Mouse (Mus musculus): ENCODE results near the gene Lrrk1. TPM values are rescaled to one million over a fixed set of nuclear protein-coding genes. Genes with fewer than 3 reads are reported as not detected.

The Lrrk1 gene
- total RNA-seq, 2 experiments from 2014 or later = 3.8 to 4.9 TPM

- intact Hi-C loops (cut with DNase I) = no loop called here
These were observed 79.4 kb downstream of the Lrrk1 start for GRCm38 (mm10) chr7:66308581-66309239.

GRCm38 (mm10) chr7:66307791-66308190 lies 80.4 kb downstream of the Lrrk1 start:
- no peak for DNase-seq (ENCODE audit: low spot score in 2 of 2)
- intact Hi-C loops (cut with DNase I) = no loop called here

More at GRCm38 (mm10) chr7:66308581-66309239, 79.4 kb downstream of the Lrrk1 start:
- DNase-seq (ENCODE audit: low spot score in 2 of 2) = no peak

- intact Hi-C loops (cut with DNase I) = no loop called here
- DNase-seq (ENCODE audit: low spot score in 2 of 2) = no peak
These were observed 82.4 kb downstream of the Lrrk1 start for GRCm38 (mm10) chr7:66305714-66306198.

GRCm38 (mm10) chr7:66304993-66305713 lies 83.0 kb downstream of the Lrrk1 start:
- no peak for DNase-seq (ENCODE audit: low spot score in 2 of 2)
- intact Hi-C loops (cut with DNase I) = no loop called here

- DNase-seq (ENCODE audit: low spot score in 2 of 2) = no peak
- intact Hi-C loops (cut with DNase I) = no loop called here
These were observed 84.1 kb downstream of the Lrrk1 start for GRCm38 (mm10) chr7:66303922-66304660.

- DNase-seq (ENCODE audit: low spot score in 2 of 2) = no peak
- intact Hi-C loops (cut with DNase I) = no loop called here
These were observed 86.7 kb downstream of the Lrrk1 start for GRCm38 (mm10) chr7:66301486-66301885.

GRCm38 (mm10) chr7:66300680-66301079 lies 87.5 kb downstream of the Lrrk1 start:
- DNase-seq (ENCODE audit: low spot score in 2 of 2) = peak; percentile 78 to 82
- intact Hi-C loops (cut with DNase I) = loop anchor here (1.0 kb wide), 1 partner anchor 198 kb away; no protein-coding TSS in a partner anchor

- intact Hi-C loops (cut with DNase I) = no loop called here
- no peak for DNase-seq (ENCODE audit: low spot score in 2 of 2)
These were observed 90.5 kb downstream of the Lrrk1 start for GRCm38 (mm10) chr7:66297656-66298021.

GRCm38 (mm10) chr7:66296921-66297655 lies 91.1 kb downstream of the Lrrk1 start:
- no peak for DNase-seq (ENCODE audit: low spot score in 2 of 2)
- intact Hi-C loops (cut with DNase I) = no loop called here

- no peak for DNase-seq (ENCODE audit: low spot score in 2 of 2)
- intact Hi-C loops (cut with DNase I) = no loop called here
These were observed 95.4 kb downstream of the Lrrk1 start for GRCm38 (mm10) chr7:66292552-66293376.

GRCm38 (mm10) chr7:66292010-66292409 lies 96.1 kb downstream of the Lrrk1 start:
- no peak for DNase-seq (ENCODE audit: low spot score in 2 of 2)
- intact Hi-C loops (cut with DNase I) = no loop called here

GRCm38 (mm10) chr7:66282984-66283612 lies 105.1 kb downstream of the Lrrk1 start:
- DNase-seq (ENCODE audit: low spot score in 2 of 2) = no peak
- intact Hi-C loops (cut with DNase I) = no loop called here

GRCm38 (mm10) chr7:66282265-66282664 lies 105.9 kb downstream of the Lrrk1 start:
- DNase-seq (ENCODE audit: low spot score in 2 of 2) = no peak
- intact Hi-C loops (cut with DNase I) = no loop called here

- DNase-seq (ENCODE audit: low spot score in 2 of 2) = no peak
- intact Hi-C loops (cut with DNase I) = no loop called here
These were observed 110.1 kb downstream of the Lrrk1 start for GRCm38 (mm10) chr7:66278001-66278400.

GRCm38 (mm10) chr7:66273494-66273893 lies 114.7 kb downstream of the Lrrk1 start:
- intact Hi-C loops (cut with DNase I) = no loop called here
- no peak for DNase-seq (ENCODE audit: low spot score in 2 of 2)

- DNase-seq (ENCODE audit: low spot score in 2 of 2) = no peak
- intact Hi-C loops (cut with DNase I) = no loop called here
These were observed 116.9 kb downstream of the Lrrk1 start for GRCm38 (mm10) chr7:66271226-66271625.

GRCm38 (mm10) chr7:66266942-66267850 lies 121.0 kb downstream of the Lrrk1 start:
- intact Hi-C loops (cut with DNase I) = no loop called here

More at GRCm38 (mm10) chr7:66266942-66267850, 121.0 kb downstream of the Lrrk1 start:
- DNase-seq (ENCODE audit: low spot score in 2 of 2) = no peak
